Comparison of ENCODE assay signal across 8 mouse cellular contexts in the genomic region with DNA sequence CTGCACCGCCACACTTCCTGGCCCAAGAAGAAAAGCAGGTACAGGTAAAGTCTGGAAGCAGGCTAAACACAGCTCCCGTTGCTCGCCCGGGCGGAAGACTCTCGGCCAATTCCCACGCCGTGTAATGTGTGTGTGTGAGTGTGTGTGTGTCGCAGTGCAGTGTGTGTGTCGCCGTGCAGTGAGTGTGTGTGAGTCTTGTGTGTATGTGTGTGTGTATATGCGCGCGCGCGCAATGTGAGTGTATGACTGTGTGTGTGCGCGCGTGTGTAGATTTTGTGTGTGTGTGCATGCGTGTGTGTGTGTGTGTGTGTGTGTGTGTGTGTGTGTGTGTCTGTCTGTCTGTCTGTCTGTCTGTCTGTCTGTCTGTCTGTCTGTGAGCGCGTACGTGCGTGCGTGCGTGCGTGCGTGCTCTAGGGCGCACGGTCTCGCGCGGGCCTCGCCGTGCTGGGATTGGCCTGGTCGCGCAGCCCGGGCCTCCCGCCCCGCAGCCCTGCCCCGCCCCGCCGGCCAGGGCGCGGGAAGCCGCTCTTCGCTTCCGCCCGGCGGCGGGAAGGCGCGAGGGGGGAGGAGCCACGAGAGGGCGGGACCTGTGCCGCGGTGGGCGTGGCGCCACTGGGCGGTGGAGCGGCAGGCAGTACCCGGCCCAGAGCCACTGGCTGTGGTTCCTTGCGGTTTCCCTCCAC.
DNase-seq lines count a peak whose midpoint lies in the region; ATAC-seq lines count a peak whose summit lies in the region.

No protein-coding gene starts in this region.

- H3K27ac ChIP-seq in forebrain, embryonic 11.5 days (ENCODE audit: low read depth, low read length) = peak overlapping the region; percentile 81
- H3K27ac ChIP-seq in heart, embryonic 15.5 days = peak overlapping the region; percentile 97
- H3K27ac ChIP-seq in liver, embryonic 15.5 days (replicated peaks) = peak overlapping the region; percentile 67
- H3K27ac ChIP-seq in neural tube, embryonic 13.5 days (replicated peaks) = peak overlapping the region; percentile 99

- peak overlapping the region; percentile 69 for H3K9ac ChIP-seq in forebrain, embryonic 11.5 days (ENCODE audit: low read length)
- H3K9ac ChIP-seq in heart, embryonic 15.5 days = peak overlapping the region; percentile 73
- no peak overlapping the region; the same call in 1 of the 2 replicates for H3K9ac ChIP-seq in liver, embryonic 15.5 days
- H3K9ac ChIP-seq in neural tube, embryonic 13.5 days = peak overlapping the region; percentile 85

- 1% methylated on average over 55 of the region's 63 CpGs for whole genome bisulfite sequencing in forebrain, embryonic 11.5 days
- under 1% methylated on average over 54 of the region's 63 CpGs for WGBS in heart, embryonic 15.5 days
- 0% methylated on average over 40 of the region's 63 CpGs for WGBS in liver, embryonic 15.5 days (ENCODE audit: insufficient replicate concordance)
- under 1% methylated on average over 55 of the region's 63 CpGs for WGBS in neural tube, embryonic 13.5 days

- H3K4me1 ChIP-seq in forebrain, embryonic 11.5 days (replicated peaks; ENCODE audit: control insufficient read depth, insufficient read depth, low read length) = peaks cover 22% of the 10 kb centered on the region
- H3K4me1 ChIP-seq in heart, embryonic 15.5 days (replicated peaks) = peaks cover 24% of the 10 kb centered on the region
- H3K4me1 ChIP-seq in liver, embryonic 15.5 days (replicated peaks) = peaks cover 14% of the 10 kb centered on the region; the same call in 1 of the 2 replicates
- peaks cover 60% of the 10 kb centered on the region for H3K4me1 ChIP-seq in neural tube, embryonic 13.5 days (replicated peaks)

- H3K9me3 ChIP-seq in forebrain, embryonic 11.5 days (ENCODE audit: control insufficient read depth, low read length) = no peaks in the 10 kb centered on the region
- H3K9me3 ChIP-seq in heart, embryonic 15.5 days (replicated peaks) = no peaks in the 10 kb centered on the region
- H3K9me3 ChIP-seq in liver, embryonic 15.5 days (replicated peaks) = no peaks in the 10 kb centered on the region
- no peaks in the 10 kb centered on the region for H3K9me3 ChIP-seq in neural tube, embryonic 13.5 days

- H3K4me2 ChIP-seq in forebrain, embryonic 11.5 days (ENCODE audit: low read depth, low read length, severe bottlenecking) = peak overlapping the region; percentile 81
- peak overlapping the region; percentile 87 for H3K4me2 ChIP-seq in heart, embryonic 15.5 days
- peak overlapping the region; percentile 66 for H3K4me2 ChIP-seq in liver, embryonic 15.5 days
- H3K4me2 ChIP-seq in neural tube, embryonic 13.5 days = peak overlapping the region; percentile 77

- H3K36me3 ChIP-seq in forebrain, embryonic 11.5 days (ENCODE audit: control insufficient read depth, insufficient read depth, low read length) = no peaks in the 10 kb centered on the region
- H3K36me3 ChIP-seq in heart, embryonic 15.5 days = no peaks in the 10 kb centered on the region
- no peaks in the 10 kb centered on the region for H3K36me3 ChIP-seq in liver, embryonic 15.5 days (replicated peaks)
- H3K36me3 ChIP-seq in neural tube, embryonic 13.5 days = no peaks in the 10 kb centered on the region

- peak; percentile 95 for ATAC-seq in forebrain, embryonic 11.5 days (replicated peaks; ENCODE audit: low FRiP score)
- peak; percentile 97 for ATAC-seq in heart, embryonic 15.5 days (replicated peaks; ENCODE audit: insufficient number of reproducible peaks, insufficient read depth, low FRiP score, low read depth)
- peak; percentile 97 for ATAC-seq in liver, embryonic 15.5 days (ENCODE audit: insufficient read depth)
- peak; percentile 97 for ATAC-seq in neural tube, embryonic 13.5 days (ENCODE audit: low read depth)

- DNase-seq in CD4-positive helper T cell, adult 2 months (ENCODE audit: low read depth, low spot score) = peak; percentile 62
- DNase-seq in c-Kit-negative CD71-positive TER-119-positive erythroid progenitor cells, embryonic 14.5 days (ENCODE audit: low read depth, low spot score) = peak; percentile 16
- peak; percentile 97 for DNase-seq in forebrain, embryonic 11.5 days (ENCODE audit: low spot score)
- peak; percentile 95 to 97 for DNase-seq in kidney, postnatal 25 days
- DNase-seq in telencephalon, adult 2 months (ENCODE audit: low read depth, low spot score) = peak; percentile 80

- peak overlapping the region; percentile 37 for H3K4me3 ChIP-seq in forebrain, embryonic 11.5 days (ENCODE audit: low read depth, low read length)
- H3K4me3 ChIP-seq in heart, embryonic 15.5 days = peak overlapping the region; percentile 58
- peak overlapping the region; percentile 46 for H3K4me3 ChIP-seq in liver, embryonic 15.5 days (replicated peaks)
- H3K4me3 ChIP-seq in neural tube, embryonic 13.5 days = peak overlapping the region; percentile 91

- no peaks in the 10 kb centered on the region for H3K27me3 ChIP-seq in forebrain, embryonic 11.5 days (ENCODE audit: control insufficient read depth, insufficient read depth, low read length)
- H3K27me3 ChIP-seq in heart, embryonic 15.5 days = no peaks in the 10 kb centered on the region
- H3K27me3 ChIP-seq in liver, embryonic 15.5 days = peaks cover 52% of the 10 kb centered on the region
- no peaks in the 10 kb centered on the region for H3K27me3 ChIP-seq in neural tube, embryonic 13.5 days

Comparison
In these comparisons a context has a peak if more than half of its experiments do, and no peak if none do; other contexts are left out.
1. Peak in every context shown above with its lines: DNase-seq, ATAC-seq, H3K4me3 ChIP-seq and H3K27ac ChIP-seq.
2. DNase-seq: peak in every context shown above with its lines; median percentile 97 in forebrain, embryonic 11.5 days; 96 in kidney, postnatal 25 days; 80 in telencephalon, adult 2 months; 62 in CD4-positive helper T cell, adult 2 months; 16 in c-Kit-negative CD71-positive TER-119-positive erythroid progenitor cells, embryonic 14.5 days.
3. H3K4me3 ChIP-seq: peak in every context shown above with its lines; median percentile 91 in neural tube, embryonic 13.5 days; 58 in heart, embryonic 15.5 days; 46 in liver, embryonic 15.5 days; 37 in forebrain, embryonic 11.5 days.